Mouse (Mus musculus): ENCODE data around the gene Camta1.
A peak's percentile ranks its signal among the peaks of the same experiment; 100 is the strongest.
"Not testable (repeated sequence)": the region's sequence is repeated elsewhere in the genome, so short reads cannot be mapped to it uniquely, and the experiment has no call there.

The Camta1 gene

DNA sequence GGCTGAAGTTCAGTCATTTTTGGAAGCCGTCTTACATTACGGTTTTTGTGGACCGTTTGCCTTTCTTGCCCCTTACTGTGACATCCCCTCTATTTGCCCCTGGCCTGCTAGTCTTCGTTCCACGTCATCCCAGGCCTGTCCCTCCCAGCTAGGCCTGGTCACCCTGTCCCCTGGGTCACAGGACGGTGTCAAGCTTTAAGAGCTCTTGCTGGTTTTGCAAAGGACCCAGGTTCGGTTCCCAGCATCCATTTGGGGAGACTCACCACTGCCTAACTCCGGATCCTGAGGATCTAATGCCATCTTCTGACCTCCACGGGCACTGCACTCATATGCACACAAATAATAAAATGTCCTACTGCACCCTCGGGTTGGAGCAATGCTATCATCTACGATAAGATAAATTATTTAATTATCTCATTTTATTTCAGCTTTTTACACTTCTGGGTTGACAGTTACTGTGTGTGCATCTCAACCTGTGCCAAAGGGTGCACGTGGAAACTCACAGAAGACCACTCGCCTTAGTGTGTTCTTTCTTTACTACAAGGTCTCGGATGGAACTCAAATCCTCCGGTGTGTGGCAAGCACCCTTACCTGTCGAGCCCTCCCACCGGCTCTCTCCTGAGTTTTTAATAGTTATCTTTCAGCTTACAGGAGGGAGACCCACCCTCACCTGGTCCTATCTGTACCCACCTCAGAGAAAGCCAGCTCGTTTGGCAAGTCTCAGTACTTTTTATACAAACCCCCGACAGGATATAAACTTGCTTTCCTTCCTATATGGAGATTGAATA is 951.3 kb downstream of the Camta1 start:
- DNase-seq = no peak

DNA sequence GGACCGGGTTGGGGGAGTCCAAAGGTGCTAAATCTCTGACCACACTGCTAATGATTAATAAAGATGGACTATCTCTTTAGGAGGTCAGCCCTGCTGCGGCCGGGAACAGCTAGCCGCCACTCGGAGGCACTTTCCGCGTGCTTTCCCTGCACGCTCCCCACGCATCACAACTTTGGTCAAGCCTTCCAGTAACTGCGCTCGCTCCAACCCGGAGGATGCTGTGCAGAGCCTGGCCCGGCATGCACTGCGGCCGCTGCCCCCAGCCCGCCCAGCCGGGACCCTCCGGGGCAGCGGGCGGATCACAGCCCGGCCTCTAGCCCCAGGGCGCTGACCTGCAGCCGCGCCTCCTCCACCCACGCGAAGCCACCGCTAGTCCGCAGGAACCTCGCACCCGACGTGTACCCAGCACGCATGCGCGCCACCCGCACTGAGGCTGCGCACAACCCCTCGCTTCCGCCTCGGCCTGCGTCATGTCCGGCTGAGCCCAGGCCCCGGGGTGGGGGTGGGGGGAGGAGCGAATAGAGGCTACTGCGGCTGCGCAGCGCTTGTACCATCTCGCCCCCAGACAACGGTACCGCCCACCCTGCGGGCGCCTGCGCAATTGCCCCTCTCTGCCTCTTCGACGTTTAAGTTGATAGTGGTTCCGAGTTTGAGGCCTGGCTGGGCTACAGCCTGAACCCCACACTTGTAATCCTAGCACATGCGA is 952.1 kb downstream of the Camta1 start:
- DNase-seq = peak; percentile 100

- DNase-seq = peak; percentile 42 to 53
Measured at GRCm38 (mm10) chr4:150908512-150908911, 953.2 kb downstream of the Camta1 start.

GRCm38 (mm10) chr4:150907099-150907498 is 954.6 kb downstream of the Camta1 start:
- DNase-seq = no peak

DNA sequence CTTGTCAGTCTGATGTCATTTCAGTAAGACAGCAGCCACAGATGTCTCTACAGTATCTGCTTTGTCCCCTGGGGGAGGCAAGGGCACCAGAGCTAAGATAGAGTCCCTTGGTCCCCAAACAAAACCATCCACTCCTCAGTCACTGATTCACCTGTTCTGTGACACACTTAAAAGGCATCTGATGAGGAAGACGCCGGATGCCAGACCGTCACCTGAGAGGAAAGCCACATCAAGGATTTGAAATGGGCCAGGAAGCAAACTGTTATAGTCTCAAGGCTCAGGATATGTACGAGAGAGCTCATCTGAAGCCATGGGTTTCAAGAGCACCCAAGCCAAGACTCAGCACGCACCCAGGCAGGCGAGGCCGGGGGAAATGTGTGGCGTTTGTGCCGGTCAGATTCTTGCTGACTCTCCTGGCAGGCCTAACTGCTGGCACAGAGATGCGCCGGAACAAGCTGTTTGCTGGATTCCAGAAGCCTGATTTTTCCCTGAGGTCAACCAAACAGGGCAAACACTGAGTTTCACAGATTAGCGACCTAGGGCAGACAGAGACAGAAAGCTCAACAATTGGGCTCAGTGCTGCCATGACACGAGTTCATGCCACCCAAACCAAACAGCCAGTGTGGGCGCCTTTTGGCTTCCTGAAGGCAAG is 958.5 kb downstream of the Camta1 start:
- no peak for DNase-seq

DNA sequence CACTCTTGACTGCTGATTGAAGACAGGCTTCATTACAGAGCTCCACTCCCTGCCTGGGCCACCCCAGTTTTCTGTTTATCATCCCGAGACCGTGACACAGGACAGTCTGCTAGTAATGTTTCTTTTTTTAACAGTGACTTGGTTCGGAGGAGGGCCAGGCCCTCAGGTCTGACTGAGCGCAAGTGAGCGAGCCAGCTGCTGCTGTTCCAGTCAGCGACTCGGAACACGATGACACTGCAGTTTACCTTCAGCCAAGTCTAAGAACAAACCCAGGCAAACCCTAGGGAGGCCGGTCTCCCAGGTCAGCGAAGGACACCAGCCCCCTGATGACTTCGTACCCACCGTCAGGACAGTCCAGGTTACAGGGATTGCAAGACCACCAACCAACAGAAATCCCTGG is 959.6 kb downstream of the Camta1 start:
- DNase-seq = no peak

DNA sequence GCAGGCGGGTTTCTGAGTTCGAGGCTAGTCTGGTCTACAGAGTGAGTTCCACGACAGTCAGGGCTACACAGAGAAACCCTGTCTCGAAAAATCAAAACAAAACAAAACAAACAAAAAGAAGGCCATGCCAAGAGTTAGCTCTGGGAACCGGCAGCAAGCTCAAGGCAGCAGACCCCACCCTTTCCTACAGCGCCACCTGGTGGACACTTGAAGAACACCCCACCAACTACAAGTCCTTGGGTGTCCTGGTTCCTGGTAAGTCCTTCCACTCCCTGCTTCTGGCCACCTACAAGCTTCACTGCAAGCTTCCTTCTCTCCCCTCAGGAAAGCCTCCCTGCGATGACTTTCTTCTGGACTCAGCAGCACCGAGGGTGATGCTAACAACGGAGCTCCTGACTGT is 960.0 kb downstream of the Camta1 start:
- DNase-seq = peak; percentile 85 to 88

DNA sequence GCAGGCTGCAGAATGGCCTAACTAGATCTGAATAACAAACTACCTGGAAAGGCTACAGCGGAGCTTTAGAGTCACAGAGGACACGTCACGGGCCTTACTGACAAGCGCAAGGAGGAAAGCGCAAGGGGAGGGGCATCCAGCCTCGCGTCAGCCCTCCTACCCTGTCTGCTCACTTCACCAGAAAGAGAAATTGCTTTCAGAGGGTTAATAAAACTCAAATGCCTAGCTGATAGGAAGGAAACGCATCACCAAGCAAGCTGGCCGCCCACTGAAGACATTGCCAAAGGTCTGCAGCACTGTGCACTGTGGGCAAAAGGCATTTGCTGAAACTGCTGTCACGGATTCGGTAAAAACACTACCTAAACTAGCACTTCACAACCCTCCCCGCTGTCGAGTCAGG is 961.2 kb downstream of the Camta1 start:
- DNase-seq = no peak

GRCm38 (mm10) chr4:150898716-150899365 is 962.8 kb downstream of the Camta1 start:
- peak; percentile 77 to 81 for DNase-seq

- DNase-seq = no peak
Measured at GRCm38 (mm10) chr4:150896896-150897624, 964.6 kb downstream of the Camta1 start.

- DNase-seq = no peak
Measured at GRCm38 (mm10) chr4:150894718-150895501, 966.8 kb downstream of the Camta1 start.

GRCm38 (mm10) chr4:150891308-150891707 is 970.4 kb downstream of the Camta1 start:
- DNase-seq = no peak

DNA sequence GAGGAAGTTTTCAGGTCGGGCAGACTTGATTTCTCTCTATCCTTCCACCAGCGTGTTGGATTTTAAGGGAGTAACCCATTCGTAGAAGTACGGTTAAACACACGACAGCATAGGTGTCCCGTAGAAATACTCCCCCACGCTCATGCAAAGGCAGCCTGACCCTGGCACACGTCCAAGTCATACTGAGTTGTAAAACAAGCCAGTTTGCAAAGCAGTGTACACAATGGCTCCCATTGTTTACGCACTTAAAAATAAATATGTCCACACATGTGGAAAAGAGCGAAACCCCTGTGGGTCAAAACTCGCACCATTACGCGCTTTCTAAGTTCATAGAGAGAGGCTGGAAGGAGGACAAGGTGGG is 971.7 kb downstream of the Camta1 start:
- DNase-seq = peak; percentile 51 to 57

- no peak for DNase-seq
Measured at GRCm38 (mm10) chr4:150889273-150889954, 972.3 kb downstream of the Camta1 start.

- no peak for DNase-seq
Measured at GRCm38 (mm10) chr4:150888492-150888891, 973.2 kb downstream of the Camta1 start.

GRCm38 (mm10) chr4:150887903-150888302 is 973.8 kb downstream of the Camta1 start:
- DNase-seq = no peak

DNA sequence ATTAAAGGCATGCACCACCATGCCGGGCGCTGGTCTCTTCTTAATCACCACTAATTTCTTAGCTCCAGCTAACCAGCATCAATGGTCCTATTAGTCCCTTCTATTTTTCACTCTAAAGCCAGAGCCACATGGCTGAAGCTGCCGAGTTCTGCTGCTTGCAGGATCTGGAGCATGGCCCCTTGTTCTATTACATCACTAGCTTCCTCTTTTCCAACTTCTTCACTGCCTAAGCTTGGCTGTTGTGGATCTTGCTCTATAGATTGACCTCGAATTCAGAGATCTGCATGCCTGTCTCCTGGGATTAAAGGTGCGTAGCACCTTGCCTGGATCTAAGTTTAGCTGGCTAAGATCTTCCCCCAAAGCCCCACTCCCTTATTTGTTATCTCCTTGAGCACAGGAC is 979.0 kb downstream of the Camta1 start:
- DNase-seq = no peak

- no peak for DNase-seq
Measured at GRCm38 (mm10) chr4:150880364-150880763, 981.3 kb downstream of the Camta1 start.

DNA sequence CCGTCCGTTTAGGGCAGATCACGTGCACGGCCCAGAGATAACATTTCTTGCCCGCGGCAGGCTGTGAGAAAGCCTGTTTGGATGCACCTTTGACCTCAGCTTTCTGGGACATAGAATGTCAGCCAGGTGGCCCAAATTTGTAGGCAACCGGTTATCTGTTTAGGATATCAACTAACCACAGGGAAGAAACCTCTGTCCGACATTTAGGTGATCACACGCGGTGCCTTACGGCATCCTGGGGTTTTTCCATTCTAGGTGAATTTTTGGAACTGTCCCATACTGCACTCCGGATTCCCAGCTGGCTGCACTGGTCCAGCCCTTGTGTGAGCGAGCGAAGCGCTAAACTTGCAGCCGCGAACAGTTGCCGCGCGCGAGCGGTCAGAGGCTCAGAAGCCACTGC is 982.0 kb downstream of the Camta1 start:
- no peak for DNase-seq

- no peak for DNase-seq
Measured at GRCm38 (mm10) chr4:150875393-150875792, 986.3 kb downstream of the Camta1 start.

GRCm38 (mm10) chr4:150874416-150874815 is 987.3 kb downstream of the Camta1 start:
- not testable (repeated sequence) for DNase-seq
